Mouse (Mus musculus): Measurements from ENCODE around the gene Nr1h2. TPM values are rescaled to one million over a fixed set of nuclear protein-coding genes. Genes with fewer than 3 reads are reported as not detected.

Gene Nr1h2
- polyA plus RNA-seq, 1 experiment from 2014 or later, result 51.9 TPM

DNA sequence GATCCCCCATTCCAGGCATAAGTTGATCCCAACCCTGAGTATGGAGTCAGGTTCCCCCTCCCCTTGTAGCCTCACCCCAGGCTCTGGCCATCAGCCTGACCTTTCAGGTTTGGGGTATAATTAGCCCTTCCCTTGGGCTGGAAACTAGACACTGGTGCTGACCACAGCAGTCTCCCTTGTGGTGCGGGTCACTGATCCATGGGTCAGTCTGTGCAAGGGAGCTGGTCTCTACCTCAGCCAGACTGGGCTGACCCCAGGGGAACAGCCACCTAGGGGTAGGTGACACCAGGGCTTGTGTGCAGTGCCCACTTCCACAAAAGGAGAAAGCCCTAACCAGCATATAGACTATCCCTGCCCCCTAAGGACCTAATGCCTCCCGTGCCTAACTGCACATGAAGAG is 30.7 kb downstream of the Nr1h2 start:
- Histone ChIP-seq H3K27me3 (replicated peaks) (peaks cover 79% of the 10 kb centered on the region), H3K4me3 (no peak overlapping the region), H3K9me3 (replicated peaks) (no peaks in the 10 kb centered on the region), H3K9ac (no peak overlapping the region), H3K4me2 (no peak overlapping the region), H3K27ac (no peak overlapping the region), H3K36me3 (no peaks in the 10 kb centered on the region), H3K4me1 (peaks cover 10% of the 10 kb centered on the region)
- ATAC-seq, result no peak
- 47% methylated on average over 2 of the region's 2 CpGs for WGBS (ENCODE audit: insufficient replicate concordance)

DNA sequence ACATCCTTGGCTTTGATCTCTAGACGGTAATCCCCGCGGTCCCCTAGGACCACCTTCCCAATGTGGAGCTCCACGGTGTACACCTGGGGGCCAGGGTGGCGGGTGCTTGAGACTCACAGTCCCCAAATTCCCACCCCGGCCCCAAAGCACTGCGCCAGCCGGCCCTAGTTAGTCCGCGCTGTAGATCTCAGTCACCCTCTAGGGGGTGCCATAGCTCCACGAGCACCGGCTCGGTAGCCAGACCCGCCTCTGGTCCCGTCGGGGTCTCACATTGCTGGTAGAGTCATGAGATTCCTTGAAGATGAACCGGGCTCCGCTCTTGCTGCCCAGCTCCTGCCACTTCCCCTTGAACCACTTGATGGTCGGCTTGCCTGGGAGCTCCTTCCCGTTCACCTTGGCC is 32.0 kb downstream of the Nr1h2 start:
- H3K27ac ChIP-seq, result no peak overlapping the region
- H3K9me3 ChIP-seq (replicated peaks), result no peaks in the 10 kb centered on the region
- H3K9ac ChIP-seq, result no peak overlapping the region
- 0 out of 2 replicates have a peak, but pooled peaks cover 3% of the 10 kb centered on the region for H3K4me1 ChIP-seq
- ATAC-seq, result no peak
- 4% methylated on average over 20 of the region's 20 CpGs for whole genome bisulfite sequencing (ENCODE audit: insufficient replicate concordance)
- H3K27me3 ChIP-seq (replicated peaks), result peaks cover 82% of the 10 kb centered on the region
- no peaks in the 10 kb centered on the region for H3K36me3 ChIP-seq
- peak overlapping the region; percentile 9 for H3K4me2 ChIP-seq
- no peak overlapping the region for H3K4me3 ChIP-seq

DNA sequence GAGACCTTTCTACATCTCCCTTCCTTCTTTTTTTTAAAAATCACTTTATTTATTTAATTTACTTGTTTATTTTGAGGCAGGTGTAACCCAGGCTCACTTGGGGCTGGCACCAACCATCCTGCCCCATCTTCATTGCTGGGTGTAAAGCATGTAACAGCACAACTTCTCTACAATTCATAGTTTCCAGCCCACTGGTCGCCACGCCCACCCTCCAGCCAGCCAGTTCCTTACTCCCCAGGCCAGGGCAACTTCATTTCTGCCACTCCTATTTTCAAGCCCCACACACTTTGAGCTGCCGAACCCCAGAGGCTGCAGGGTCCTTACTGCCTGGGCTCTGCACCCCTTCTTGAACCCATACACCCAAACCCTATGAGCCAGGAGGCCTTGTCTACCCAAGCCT is 32.8 kb downstream of the Nr1h2 start:
- ATAC-seq, result no peak
- 53% methylated on average over 3 of the region's 3 CpGs for WGBS (ENCODE audit: insufficient replicate concordance)
- Histone ChIP-seq H3K4me2 (no peak overlapping the region), H3K4me3 (no peak overlapping the region), H3K9me3 (replicated peaks) (no peaks in the 10 kb centered on the region), H3K4me1 (0 out of 2 replicates have a peak, but pooled peaks cover 3% of the 10 kb centered on the region), H3K27me3 (replicated peaks) (peaks cover 81% of the 10 kb centered on the region), H3K27ac (no peak overlapping the region), H3K9ac (no peak overlapping the region), H3K36me3 (no peaks in the 10 kb centered on the region)

DNA sequence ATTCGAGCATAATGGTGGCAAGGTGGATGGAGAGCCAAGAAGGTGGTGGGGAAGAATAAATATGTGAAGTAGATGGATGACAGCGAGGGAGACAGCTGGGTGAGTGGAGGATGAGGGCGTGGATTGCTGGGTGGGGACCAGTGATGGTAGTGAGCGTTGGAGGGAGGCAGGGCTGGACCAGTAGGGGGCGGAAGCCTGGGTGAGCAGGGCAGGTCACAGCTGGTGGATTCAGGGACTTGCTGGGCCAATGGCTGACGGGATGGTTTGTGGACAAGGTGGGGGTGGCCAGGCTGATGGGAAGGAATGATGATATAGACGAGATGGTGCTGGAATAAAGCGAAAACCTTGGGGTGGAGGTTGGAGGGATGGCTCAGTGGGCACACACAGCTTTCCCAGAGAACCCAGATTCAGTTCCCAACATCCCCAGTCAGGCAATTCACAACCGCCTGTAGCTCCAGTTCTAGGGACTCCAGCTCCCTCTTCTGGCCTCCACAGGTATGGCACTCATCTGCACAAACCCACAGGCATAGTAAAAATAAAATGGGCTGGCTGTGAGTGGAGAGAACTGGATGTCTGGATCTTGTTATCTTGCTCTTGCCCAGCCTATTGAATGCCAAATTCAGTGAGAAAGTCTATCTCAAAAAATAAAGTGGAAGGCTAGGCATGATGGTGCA is 34.4 kb downstream of the Nr1h2 start:
- Histone ChIP-seq H3K9me3 (replicated peaks) (no peaks in the 10 kb centered on the region), H3K4me2 (no peak overlapping the region), H3K9ac (no peak overlapping the region), H3K4me1 (0 out of 2 replicates have a peak, but pooled peaks cover 3% of the 10 kb centered on the region), H3K36me3 (no peaks in the 10 kb centered on the region), H3K27ac (no peak overlapping the region), H3K27me3 (replicated peaks) (peaks cover 80% of the 10 kb centered on the region), H3K4me3 (no peak overlapping the region)
- 52% methylated on average over 9 of the region's 9 CpGs for WGBS (ENCODE audit: insufficient replicate concordance)
- no peak for ATAC-seq

DNA sequence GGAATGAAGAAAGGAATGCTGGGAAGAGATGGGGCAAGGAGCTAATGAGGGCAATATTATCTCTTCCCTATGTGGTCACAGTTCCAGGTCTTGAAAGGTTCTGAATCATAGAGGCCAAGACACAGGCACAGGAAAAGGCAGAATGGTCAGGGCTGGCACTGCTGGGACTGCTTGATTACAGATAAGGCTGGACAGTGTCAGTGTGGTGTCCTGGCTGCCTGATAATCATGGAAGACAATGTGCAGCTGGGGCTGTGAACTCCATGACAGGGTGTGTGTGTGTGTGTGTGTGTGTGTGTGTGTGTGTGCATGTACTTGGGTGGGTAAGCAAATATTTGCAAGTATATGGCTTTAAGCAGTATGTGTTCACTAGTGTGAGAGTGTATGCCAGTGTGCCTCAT is 46.3 kb downstream of the Nr1h2 start:
- Histone ChIP-seq H3K9ac (no peak overlapping the region), H3K4me2 (no peak overlapping the region), H3K4me3 (no peak overlapping the region), H3K4me1 (peaks cover 10% of the 10 kb centered on the region), H3K9me3 (replicated peaks) (peaks cover 5% of the 10 kb centered on the region; the same call in 1 of the 2 replicates), H3K27ac (no peak overlapping the region), H3K36me3 (no peaks in the 10 kb centered on the region), H3K27me3 (replicated peaks) (peaks cover 72% of the 10 kb centered on the region)
- peak; percentile 24; the same call in 1 of the 2 replicates for ATAC-seq

GRCm38 (mm10) chr7:44501563-44502115 is 52.1 kb downstream of the Nr1h2 start:
- Histone ChIP-seq H3K9ac (no peak overlapping the region), H3K36me3 (no peaks in the 10 kb centered on the region), H3K4me2 (no peak overlapping the region), H3K27me3 (replicated peaks) (peaks cover 52% of the 10 kb centered on the region), H3K4me3 (no peak overlapping the region), H3K4me1 (peaks cover 24% of the 10 kb centered on the region), H3K27ac (no peak overlapping the region), H3K9me3 (replicated peaks) (peaks cover 3% of the 10 kb centered on the region; the same call in 1 of the 2 replicates)
- no peak for ATAC-seq
- 27% methylated on average over 5 of the region's 5 CpGs for WGBS (ENCODE audit: insufficient replicate concordance)

- Histone ChIP-seq H3K27me3 (replicated peaks) (peaks cover 44% of the 10 kb centered on the region), H3K36me3 (no peaks in the 10 kb centered on the region), H3K9me3 (replicated peaks) (peaks cover 3% of the 10 kb centered on the region; the same call in 1 of the 2 replicates), H3K27ac (no peak overlapping the region), H3K9ac (no peak overlapping the region), H3K4me3 (no peak overlapping the region), H3K4me1 (peaks cover 31% of the 10 kb centered on the region), H3K4me2 (no peak overlapping the region)
- ATAC-seq, result no peak
- 39% methylated on average over 20 of the region's 20 CpGs for WGBS (ENCODE audit: insufficient replicate concordance)
Observed at GRCm38 (mm10) chr7:44500046-44500445, 53.7 kb downstream of the Nr1h2 start.

Small RNA genes within 50 kb of the gene (microRNA-seq; reads per million reads assigned to microRNA genes)
- gene Mir7053, result 1.1 reads per million

Other genes starting within 250 kb of the Nr1h2 start
- gene Clec11a, start 247.0 kb downstream of the Nr1h2 start, polyA plus RNA-seq (2016; fragmentation: Nextera tagmentation; extraction: Ambion mirVana), result 0.50 and 0.55 TPM in 2 replicates
- gene Shank1, start 243.7 kb downstream of the Nr1h2 start, polyA plus RNA-seq (2016; fragmentation: Nextera tagmentation; extraction: Ambion mirVana), result 0.10 and 0.18 TPM in 2 replicates
- 0.05 and 0.11 TPM in 2 replicates for gene Syt3, start 169.8 kb downstream of the Nr1h2 start, polyA plus RNA-seq (2016; fragmentation: Nextera tagmentation; extraction: Ambion mirVana)
- gene 1700008O03Rik, start 168.1 kb downstream of the Nr1h2 start, polyA plus RNA-seq (2016; fragmentation: Nextera tagmentation; extraction: Ambion mirVana), result 0.38 TPM in 1 of 2 replicates, not detected in the other
- gene Lrrc4b, start 124.9 kb downstream of the Nr1h2 start, polyA plus RNA-seq (2016; fragmentation: Nextera tagmentation; extraction: Ambion mirVana), result 0.07 TPM in 1 of 2 replicates, not detected in the other
- 5.5 and 6.4 TPM in 2 replicates for gene Aspdh, start 88.6 kb downstream of the Nr1h2 start, polyA plus RNA-seq (2016; fragmentation: Nextera tagmentation; extraction: Ambion mirVana)
- gene Josd2, start 86.0 kb downstream of the Nr1h2 start, polyA plus RNA-seq (2016; fragmentation: Nextera tagmentation; extraction: Ambion mirVana), result 189 and 194 TPM in 2 replicates
- gene Emc10, start 57.4 kb downstream of the Nr1h2 start, polyA plus RNA-seq (2016; fragmentation: Nextera tagmentation; extraction: Ambion mirVana), result 70.6 and 74.8 TPM in 2 replicates
- gene Fam71e1, start 57.4 kb downstream of the Nr1h2 start, polyA plus RNA-seq (2016; fragmentation: Nextera tagmentation; extraction: Ambion mirVana), result 2.8 and 3.3 TPM in 2 replicates
- not detected in 2 replicates for gene Mybpc2, start 29.3 kb downstream of the Nr1h2 start, polyA plus RNA-seq (2016; fragmentation: Nextera tagmentation; extraction: Ambion mirVana)
- 0.08 TPM in 1 of 2 replicates, not detected in the other for gene Spib, start 21.9 kb downstream of the Nr1h2 start, polyA plus RNA-seq (2016; fragmentation: Nextera tagmentation; extraction: Ambion mirVana)
- gene Pold1, start 5.1 kb downstream of the Nr1h2 start, polyA plus RNA-seq (2016; fragmentation: Nextera tagmentation; extraction: Ambion mirVana), result 94.2 and 94.3 TPM in 2 replicates
- gene Napsa, start 18.4 kb upstream of the Nr1h2 start, polyA plus RNA-seq (2016; fragmentation: Nextera tagmentation; extraction: Ambion mirVana), result 2.5 and 3.1 TPM in 2 replicates
- 0.13 and 0.24 TPM in 2 replicates for gene Kcnc3, start 36.7 kb upstream of the Nr1h2 start, polyA plus RNA-seq (2016; fragmentation: Nextera tagmentation; extraction: Ambion mirVana)
- gene Myh14, start 116.9 kb upstream of the Nr1h2 start, polyA plus RNA-seq (2016; fragmentation: Nextera tagmentation; extraction: Ambion mirVana), result 0.13 and 0.35 TPM in 2 replicates
- not detected in 2 replicates for gene Izumo2, start 154.8 kb upstream of the Nr1h2 start, polyA plus RNA-seq (2016; fragmentation: Nextera tagmentation; extraction: Ambion mirVana)
- gene Vrk3, start 194.5 kb upstream of the Nr1h2 start, polyA plus RNA-seq (2016; fragmentation: Nextera tagmentation; extraction: Ambion mirVana), result 31.0 and 31.7 TPM in 2 replicates
- 1.7 and 1.9 TPM in 2 replicates for gene Zfp473, start 197.1 kb upstream of the Nr1h2 start, polyA plus RNA-seq (2016; fragmentation: Nextera tagmentation; extraction: Ambion mirVana)